Mouse (Mus musculus): ENCODE measurements at regions not wholly inside any gene's neighbourhood (a gene's known extent, or its start where the extent isn't known, plus 50 kb on each side); places are given as distances from the start of the nearest gene placed in this dataset.

GRCm38 (mm10) chr16:44655306-44655705 lies 68.8 kb upstream of the Nepro start:
- TF ChIP-seq GATA1 (IDR thresholded peaks at IDR 0.05; ENCODE audit: borderline replicate concordance, low read length) (no peak), FLI1 (IDR thresholded peaks at IDR 0.05; ENCODE audit: low read length) (no peak)

Measured in megakaryocyte, embryonic 14.5 days (primary cell).